Mouse (Mus musculus) central nervous system, embryonic 18 days (tissue): ENCODE data around the gene Gm9602. TPM values are rescaled to one million over a fixed set of nuclear protein-coding genes. Genes with fewer than 3 reads are reported as not detected.

Experiments used
- polyA plus RNA-seq: library from polyadenylated mRNA; depleted of rRNA; stranded (reverse); fragments of >200 nt; gene quantifications from 2 replicates; pipeline ENCODE4 v1.2.3, GENCODE M21; 2012; rRNA removed

The Gm9602 gene
- polyA plus RNA-seq = not detected in 2 replicates

DNA sequence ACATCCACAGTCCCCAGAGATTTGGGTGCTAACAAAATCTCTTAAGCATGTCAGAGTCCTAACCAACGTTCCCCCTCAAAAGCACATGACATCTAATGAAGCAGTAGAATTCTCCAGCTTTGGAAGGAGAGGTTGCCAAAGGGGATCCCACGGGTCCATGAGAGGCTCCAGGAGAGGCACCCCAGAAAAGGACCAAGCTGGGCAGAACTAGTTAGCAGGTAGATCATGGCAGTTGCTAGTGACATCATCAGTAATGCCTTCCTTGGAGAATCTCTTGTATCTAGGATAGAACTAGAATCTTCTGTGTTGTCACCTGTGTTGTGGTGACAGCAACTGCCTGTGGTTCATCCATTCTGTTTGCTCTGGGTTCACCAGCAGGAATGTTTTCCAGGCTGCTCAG, at the start of gene Gm9602:
Gene Gm9602 (plus strand): TSS at position 301 of the 400 bp plus-strand sequence.

Other genes with a start within 250 kb of the Gm9602 start
- not detected in 2 replicates for gene Gm3047, start 220.9 kb upstream of the Gm9602 start, polyA plus RNA-seq
- 0.23 and 0.57 TPM in 2 replicates for gene Gm8159, start 144.0 kb upstream of the Gm9602 start, polyA plus RNA-seq
- 1.5 and 2.7 TPM in 2 replicates for gene Gm3239, start 112.1 kb upstream of the Gm9602 start, polyA plus RNA-seq
- gene Gm7876, start 67.1 kb upstream of the Gm9602 start, polyA plus RNA-seq = not detected in 2 replicates
- 8.6 and 8.8 TPM in 2 replicates for gene Gm3252, start 49.6 kb upstream of the Gm9602 start, polyA plus RNA-seq
- not detected in 2 replicates for gene Gm3269, start 61.8 kb downstream of the Gm9602 start, polyA plus RNA-seq
- gene Gm3264, start 79.2 kb downstream of the Gm9602 start, polyA plus RNA-seq = 5.6 and 5.8 TPM in 2 replicates
- gene Gm3278, start 116.1 kb downstream of the Gm9602 start, polyA plus RNA-seq = 0.12 and 0.52 TPM in 2 replicates
- 0.04 TPM in 1 of 2 replicates, not detected in the other for gene Gm8297, start 207.6 kb downstream of the Gm9602 start, polyA plus RNA-seq
- 0.21 and 1.4 TPM in 2 replicates for gene Gm3298, start 239.6 kb downstream of the Gm9602 start, polyA plus RNA-seq